Mouse (Mus musculus) thymus, postnatal 0 days (tissue): ENCODE measurements at regions not wholly inside any gene's neighbourhood (a gene's known extent, or its start where the extent isn't known, plus 50 kb on each side); places are given as distances from the start of the nearest gene placed in this dataset.
"Not testable (repeated sequence)": the region's sequence is repeated elsewhere in the genome, so short reads cannot be mapped to it uniquely, and the experiment has no call there.

Source experiments
- DNase-seq: peaks from one replicate; pipeline ENCODE4 v3.0.0-alpha.2; 2015; ENCODE audit warnings: low spot score

GRCm38 (mm10) chr7:70300516-70300915, 66.0 kb downstream of the Nr2f2 start:
- no peak for DNase-seq

GRCm38 (mm10) chr7:70291431-70291830, 75.1 kb downstream of the Nr2f2 start:
- DNase-seq, result no peak

GRCm38 (mm10) chr7:70290733-70291320, 75.7 kb downstream of the Nr2f2 start:
- DNase-seq, result no peak

GRCm38 (mm10) chr7:70290277-70290676, 76.3 kb downstream of the Nr2f2 start:
- no peak for DNase-seq

- no peak for DNase-seq
Measured at GRCm38 (mm10) chr7:70288621-70289020, 77.9 kb downstream of the Nr2f2 start.

- DNase-seq, result no peak
Measured at GRCm38 (mm10) chr7:70287891-70288421, 78.6 kb downstream of the Nr2f2 start.

- DNase-seq, result no peak
Measured at GRCm38 (mm10) chr7:70286836-70287355, 79.6 kb downstream of the Nr2f2 start.

GRCm38 (mm10) chr7:70285344-70285743, 81.2 kb downstream of the Nr2f2 start:
- DNase-seq, result no peak

- no peak for DNase-seq
Measured at GRCm38 (mm10) chr7:70283836-70284235, 82.7 kb downstream of the Nr2f2 start.

- no peak for DNase-seq
Measured at GRCm38 (mm10) chr7:70283166-70283565, 83.4 kb downstream of the Nr2f2 start.

GRCm38 (mm10) chr7:70281891-70282515, 84.5 kb downstream of the Nr2f2 start:
- no peak for DNase-seq

- DNase-seq, result no peak
Measured at GRCm38 (mm10) chr7:70281381-70281750, 85.2 kb downstream of the Nr2f2 start.

- no peak for DNase-seq
Measured at GRCm38 (mm10) chr7:70280643-70281380, 85.7 kb downstream of the Nr2f2 start.

GRCm38 (mm10) chr7:70279927-70280642, 86.5 kb downstream of the Nr2f2 start:
- no peak for DNase-seq

GRCm38 (mm10) chr7:70279101-70279500, 87.4 kb downstream of the Nr2f2 start:
- DNase-seq, result no peak

- no peak for DNase-seq
Measured at GRCm38 (mm10) chr7:70276078-70276477, 90.5 kb downstream of the Nr2f2 start.

- no peak for DNase-seq
Measured at GRCm38 (mm10) chr7:70274312-70274711, 92.2 kb downstream of the Nr2f2 start.

GRCm38 (mm10) chr7:70267075-70267474, 99.5 kb downstream of the Nr2f2 start:
- no peak for DNase-seq

GRCm38 (mm10) chr7:70256806-70257205, 109.7 kb downstream of the Nr2f2 start:
- DNase-seq, result no peak

GRCm38 (mm10) chr7:70255072-70255471, 111.5 kb downstream of the Nr2f2 start:
- no peak for DNase-seq

GRCm38 (mm10) chr7:70253275-70253674, 113.3 kb downstream of the Nr2f2 start:
- DNase-seq, result no peak

- DNase-seq, result not testable (repeated sequence)
Measured at GRCm38 (mm10) chr7:70239059-70239458, 127.5 kb downstream of the Nr2f2 start.
